Mouse (Mus musculus): ENCODE data around the gene Oas1e. TPM values are rescaled to one million over a fixed set of nuclear protein-coding genes. Genes with fewer than 3 reads are reported as not detected.
"Not testable (repeated sequence)": the region's sequence is repeated elsewhere in the genome, so short reads cannot be mapped to it uniquely, and the experiment has no call there.

Oas1e gene
- polyA plus RNA-seq, 1 experiment from 2014 or later = 0.13 TPM

DNA sequence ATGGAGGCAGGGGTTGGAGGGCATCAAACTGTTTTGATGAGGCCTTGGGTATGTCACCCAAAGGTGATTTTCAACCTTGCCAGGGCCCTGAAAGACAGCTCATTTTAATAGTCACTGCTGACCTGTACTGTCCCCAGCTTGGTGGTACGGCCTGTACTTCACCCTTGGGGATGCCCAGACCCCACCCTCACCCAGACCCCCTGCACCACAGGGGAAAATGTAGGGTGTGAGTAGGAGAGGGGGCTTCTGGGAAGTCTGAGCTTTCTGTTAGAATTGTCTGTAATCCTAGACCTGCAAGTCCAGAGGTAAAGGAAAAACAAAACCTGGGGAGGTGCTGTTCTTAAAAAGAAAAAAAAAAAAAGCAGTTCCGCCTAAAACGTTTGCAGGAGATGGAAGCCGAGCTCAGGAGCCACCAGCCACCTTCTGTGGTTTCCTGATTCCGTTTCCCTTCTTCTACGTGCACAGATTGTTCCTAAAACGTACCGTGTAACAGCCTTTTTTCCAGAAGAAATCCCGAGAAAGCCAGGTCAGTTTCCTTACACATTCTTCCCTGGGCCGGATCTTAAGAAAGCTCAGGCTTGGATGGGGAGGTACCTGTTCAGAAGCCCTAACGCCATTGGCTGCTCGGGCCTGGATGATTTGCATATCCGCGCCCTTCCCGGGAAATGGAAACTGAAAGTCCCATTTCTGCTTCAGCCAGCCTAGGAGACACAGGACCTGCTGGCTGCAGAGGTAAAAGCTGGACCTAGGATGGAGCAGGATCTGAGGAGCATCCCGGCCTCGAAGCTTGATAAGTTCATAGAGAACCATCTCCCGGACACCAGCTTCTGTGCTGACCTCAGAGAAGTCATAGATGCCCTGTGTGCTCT is 16.9 kb upstream of the Oas1e start, which contains the start of gene Oas1c:
Oas1c (minus strand) TSS at position 564 of the 869 bp plus-strand sequence.
- no peak within 1 kb of the TSS for H3K27ac ChIP-seq (ENCODE audit: low read depth, low read length)
- peak within 1 kb of the TSS; percentile 48 for H3K4me2 ChIP-seq (ENCODE audit: low read length)
- H3K4me1 ChIP-seq (ENCODE audit: control insufficient read depth, insufficient read depth, low read length) = peaks cover 5% of the 10 kb centered on the region; the same call in 1 of the 2 replicates
- no peaks in the 10 kb centered on the region for H3K36me3 ChIP-seq (ENCODE audit: control insufficient read depth, insufficient read depth, low read length)
- peak within 1 kb of the TSS; percentile 52 for H3K9ac ChIP-seq (ENCODE audit: low read length)
- ATAC-seq (peak; percentile 84), DNase-seq (ENCODE audit: low spot score) (peak; percentile 88)
- H3K27me3 ChIP-seq (replicated peaks; ENCODE audit: control insufficient read depth, insufficient read depth, low read length) = no peaks in the 10 kb centered on the region
- no peaks in the 10 kb centered on the region for H3K9me3 ChIP-seq (replicated peaks; ENCODE audit: control insufficient read depth, low read length)
- 6% methylated on average over 18 of the region's 18 CpGs for WGBS
- H3K4me3 ChIP-seq (ENCODE audit: low read depth, low read length) = peak within 1 kb of the TSS; percentile 21

GRCm38 (mm10) chr5:120809171-120809570 is 13.8 kb upstream of the Oas1e start:
- Histone ChIP-seq H3K9ac (ENCODE audit: low read length) (no peak overlapping the region), H3K4me1 (ENCODE audit: control insufficient read depth, insufficient read depth, low read length) (peaks cover 5% of the 10 kb centered on the region; the same call in 1 of the 2 replicates), H3K36me3 (ENCODE audit: control insufficient read depth, insufficient read depth, low read length) (no peaks in the 10 kb centered on the region), H3K4me3 (ENCODE audit: low read depth, low read length) (no peak overlapping the region), H3K9me3 (replicated peaks; ENCODE audit: control insufficient read depth, low read length) (no peaks in the 10 kb centered on the region), H3K27ac (ENCODE audit: low read depth, low read length) (no peak overlapping the region), H3K27me3 (replicated peaks; ENCODE audit: control insufficient read depth, insufficient read depth, low read length) (no peaks in the 10 kb centered on the region), H3K4me2 (ENCODE audit: low read length) (no peak overlapping the region)
- no peak for ATAC-seq
- 31% methylated on average over 6 of the region's 6 CpGs for WGBS
- DNase-seq (ENCODE audit: low spot score) = no peak

GRCm38 (mm10) chr5:120806458-120806857 is 11.1 kb upstream of the Oas1e start:
- ATAC-seq (no peak), DNase-seq (ENCODE audit: low spot score) (peak; percentile 61)
- Histone ChIP-seq H3K36me3 (ENCODE audit: control insufficient read depth, insufficient read depth, low read length) (no peaks in the 10 kb centered on the region), H3K27ac (ENCODE audit: low read depth, low read length) (no peak overlapping the region), H3K9me3 (replicated peaks; ENCODE audit: control insufficient read depth, low read length) (no peaks in the 10 kb centered on the region), H3K4me1 (ENCODE audit: control insufficient read depth, insufficient read depth, low read length) (no peaks in the 10 kb centered on the region), H3K9ac (ENCODE audit: low read length) (no peak overlapping the region), H3K4me2 (ENCODE audit: low read length) (no peak overlapping the region), H3K4me3 (ENCODE audit: low read depth, low read length) (no peak overlapping the region), H3K27me3 (replicated peaks; ENCODE audit: control insufficient read depth, insufficient read depth, low read length) (no peaks in the 10 kb centered on the region)
- WGBS = 92% methylated on average over 1 of the region's 1 CpGs

- DNase-seq (ENCODE audit: low spot score) = no peak
- H3K4me2 ChIP-seq (ENCODE audit: low read length) = no peak overlapping the region
- ATAC-seq = no peak
- no peaks in the 10 kb centered on the region for H3K36me3 ChIP-seq (ENCODE audit: control insufficient read depth, insufficient read depth, low read length)
- H3K4me1 ChIP-seq (ENCODE audit: control insufficient read depth, insufficient read depth, low read length) = no peaks in the 10 kb centered on the region
- no peak overlapping the region for H3K9ac ChIP-seq (ENCODE audit: low read length)
- 69% methylated on average over 2 of the region's 2 CpGs for WGBS
- no peak overlapping the region for H3K4me3 ChIP-seq (ENCODE audit: low read depth, low read length)
- H3K9me3 ChIP-seq (replicated peaks; ENCODE audit: control insufficient read depth, low read length) = no peaks in the 10 kb centered on the region
- H3K27ac ChIP-seq (ENCODE audit: low read depth, low read length) = no peak overlapping the region
- no peaks in the 10 kb centered on the region for H3K27me3 ChIP-seq (replicated peaks; ENCODE audit: control insufficient read depth, insufficient read depth, low read length)
These were observed 8.3 kb upstream of the Oas1e start for GRCm38 (mm10) chr5:120803596-120803995.

DNA sequence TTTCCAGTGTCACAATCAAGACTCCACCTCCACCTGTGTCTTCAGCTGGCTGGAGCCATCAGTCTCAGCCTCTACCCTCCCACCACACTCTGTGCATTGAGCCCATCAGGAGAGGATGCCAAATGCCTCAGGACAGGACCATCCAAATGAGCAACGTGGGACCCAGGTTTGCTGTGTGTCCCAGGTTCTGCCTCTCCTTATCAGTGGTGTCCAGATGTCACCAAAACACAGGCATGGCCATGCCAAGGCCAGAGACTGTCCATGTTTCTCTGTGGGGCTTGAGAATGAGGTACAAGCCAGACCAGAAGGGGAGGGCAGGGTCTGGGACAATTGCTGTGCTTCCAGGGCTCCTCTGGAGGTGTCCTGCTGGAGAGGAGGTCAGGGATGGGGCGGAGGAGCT is 3.6 kb upstream of the Oas1e start:
- not testable (repeated sequence) for H3K4me1 ChIP-seq (ENCODE audit: control insufficient read depth, insufficient read depth, low read length); DNase-seq (ENCODE audit: low spot score); H3K9ac ChIP-seq (ENCODE audit: low read length); H3K36me3 ChIP-seq (ENCODE audit: control insufficient read depth, insufficient read depth, low read length); H3K27ac ChIP-seq (ENCODE audit: low read depth, low read length); H3K4me3 ChIP-seq (ENCODE audit: low read depth, low read length); ATAC-seq; H3K9me3 ChIP-seq (replicated peaks; ENCODE audit: control insufficient read depth, low read length); H3K27me3 ChIP-seq (replicated peaks; ENCODE audit: control insufficient read depth, insufficient read depth, low read length); H3K4me2 ChIP-seq (ENCODE audit: low read length)
- 69% methylated on average over 2 of the region's 2 CpGs for WGBS

DNA sequence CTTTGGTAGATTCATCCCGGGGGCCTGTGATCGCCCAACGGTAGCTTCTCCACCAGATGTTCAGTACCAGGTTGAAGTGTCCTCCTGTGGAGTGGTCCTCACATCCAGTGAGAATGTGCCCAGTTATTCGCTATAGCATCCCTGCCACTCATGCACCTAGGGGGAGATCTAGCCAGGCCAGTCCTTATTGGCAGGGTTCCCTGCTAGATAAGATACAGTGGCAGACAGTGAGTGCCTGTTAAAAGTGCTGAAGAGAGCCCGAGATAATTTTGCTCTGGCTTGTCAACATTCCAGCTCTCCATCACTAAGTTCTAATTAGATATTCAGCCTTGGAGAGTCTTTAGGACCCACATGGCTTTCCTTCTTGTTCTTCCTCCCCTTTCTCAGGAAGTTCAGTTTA is 2.8 kb upstream of the Oas1e start:
- H3K4me2 ChIP-seq (ENCODE audit: low read length); H3K9ac ChIP-seq (ENCODE audit: low read length); H3K36me3 ChIP-seq (ENCODE audit: control insufficient read depth, insufficient read depth, low read length); H3K27ac ChIP-seq (ENCODE audit: low read depth, low read length); H3K4me3 ChIP-seq (ENCODE audit: low read depth, low read length); H3K9me3 ChIP-seq (replicated peaks; ENCODE audit: control insufficient read depth, low read length); DNase-seq (ENCODE audit: low spot score); ATAC-seq; H3K4me1 ChIP-seq (ENCODE audit: control insufficient read depth, insufficient read depth, low read length); H3K27me3 ChIP-seq (replicated peaks; ENCODE audit: control insufficient read depth, insufficient read depth, low read length): not testable (repeated sequence)
- whole genome bisulfite sequencing = 76% methylated on average over 5 of the region's 5 CpGs

GRCm38 (mm10) chr5:120793043-120793442 is 2.3 kb downstream of the Oas1e start:
- DNase-seq (ENCODE audit: low spot score) (peak; percentile 56), ATAC-seq (no peak)
- no peaks in the 10 kb centered on the region for H3K4me1 ChIP-seq (ENCODE audit: control insufficient read depth, insufficient read depth, low read length)
- no peak overlapping the region for H3K4me2 ChIP-seq (ENCODE audit: low read length)
- no peak overlapping the region for H3K4me3 ChIP-seq (ENCODE audit: low read depth, low read length)
- H3K9ac ChIP-seq (ENCODE audit: low read length) = no peak overlapping the region
- H3K27me3 ChIP-seq (replicated peaks; ENCODE audit: control insufficient read depth, insufficient read depth, low read length) = no peaks in the 10 kb centered on the region
- no peaks in the 10 kb centered on the region for H3K36me3 ChIP-seq (ENCODE audit: control insufficient read depth, insufficient read depth, low read length)
- whole genome bisulfite sequencing = 29% methylated on average over 2 of the region's 2 CpGs
- H3K27ac ChIP-seq (ENCODE audit: low read depth, low read length) = no peak overlapping the region
- H3K9me3 ChIP-seq (replicated peaks; ENCODE audit: control insufficient read depth, low read length) = no peaks in the 10 kb centered on the region

DNA sequence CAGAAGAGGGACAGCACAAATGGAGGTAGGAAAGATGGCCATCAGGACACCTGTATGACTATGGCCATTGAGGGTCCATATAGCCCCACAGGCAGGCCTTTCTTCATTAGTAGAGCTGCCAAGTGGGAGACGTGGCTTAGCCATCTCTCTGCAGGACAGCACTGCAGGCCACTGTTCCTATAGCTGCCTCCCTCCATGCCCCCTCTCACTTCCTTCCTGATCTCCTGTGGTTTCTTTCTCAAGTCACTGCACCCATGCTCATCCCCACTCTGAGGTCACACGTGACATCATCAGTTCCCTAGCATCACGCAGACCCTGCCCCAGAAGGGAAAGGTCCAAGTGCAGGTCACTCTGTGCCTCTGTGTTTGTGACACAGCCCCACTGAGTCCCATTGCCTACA is 8.3 kb downstream of the Oas1e start:
- H3K36me3 ChIP-seq (ENCODE audit: control insufficient read depth, insufficient read depth, low read length) = no peaks in the 10 kb centered on the region
- 81% methylated on average over 3 of the region's 3 CpGs for WGBS
- H3K9ac ChIP-seq (ENCODE audit: low read length) = no peak overlapping the region
- no peaks in the 10 kb centered on the region for H3K9me3 ChIP-seq (replicated peaks; ENCODE audit: control insufficient read depth, low read length)
- H3K4me3 ChIP-seq (ENCODE audit: low read depth, low read length) = no peak overlapping the region
- no peak overlapping the region for H3K27ac ChIP-seq (ENCODE audit: low read depth, low read length)
- H3K4me2 ChIP-seq (ENCODE audit: low read length) = no peak overlapping the region
- no peaks in the 10 kb centered on the region for H3K4me1 ChIP-seq (ENCODE audit: control insufficient read depth, insufficient read depth, low read length)
- ATAC-seq = no peak
- DNase-seq (ENCODE audit: low spot score) = no peak
- H3K27me3 ChIP-seq (replicated peaks; ENCODE audit: control insufficient read depth, insufficient read depth, low read length) = no peaks in the 10 kb centered on the region

DNA sequence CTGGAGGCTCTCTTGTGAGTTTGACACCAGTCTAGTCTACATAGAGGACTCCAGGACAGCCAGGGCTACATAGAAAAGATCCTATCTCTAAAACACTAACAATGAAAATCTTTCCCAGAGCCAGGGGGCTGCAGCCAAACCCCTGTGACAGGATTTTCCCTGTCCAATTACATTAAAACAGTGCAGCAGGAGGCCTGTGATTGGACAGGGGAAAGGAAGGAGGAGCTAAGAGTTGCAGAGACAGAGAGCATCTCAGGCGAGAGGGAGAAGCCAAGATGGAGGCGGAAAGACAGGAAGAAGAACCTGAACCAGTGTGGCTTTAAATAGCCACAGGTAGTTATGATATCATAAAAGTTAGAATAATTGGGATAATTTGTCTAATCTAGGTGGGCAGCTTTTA is 12.9 kb downstream of the Oas1e start:
- DNase-seq (ENCODE audit: low spot score) = no peak
- Histone ChIP-seq H3K4me2 (ENCODE audit: low read length) (no peak overlapping the region), H3K4me1 (ENCODE audit: control insufficient read depth, insufficient read depth, low read length) (no peaks in the 10 kb centered on the region), H3K9me3 (replicated peaks; ENCODE audit: control insufficient read depth, low read length) (no peaks in the 10 kb centered on the region), H3K27me3 (replicated peaks; ENCODE audit: control insufficient read depth, insufficient read depth, low read length) (no peaks in the 10 kb centered on the region), H3K27ac (ENCODE audit: low read depth, low read length) (no peak overlapping the region), H3K36me3 (ENCODE audit: control insufficient read depth, insufficient read depth, low read length) (no peaks in the 10 kb centered on the region), H3K4me3 (ENCODE audit: low read depth, low read length) (no peak overlapping the region), H3K9ac (ENCODE audit: low read length) (no peak overlapping the region)
- no peak for ATAC-seq
- 71% methylated on average over 2 of the region's 2 CpGs for WGBS

Measured in forebrain, embryonic 14.5 days (tissue).